Mouse (Mus musculus) small intestine, adult 2 months (tissue): Measurements from ENCODE around the gene Uvrag.

Experiments used
- CTCF ChIP-seq: fragments of 200-500 bp; IDR thresholded peaks from 2 replicates; pipeline ENCODE4 v1.5.1; 2012; ENCODE audit warnings: low read depth, mild to moderate bottlenecking, control low read depth, inconsistent platforms, low read length, moderate library complexity, mixed read lengths; ENCODE audit not compliant: insufficient replicate concordance, insufficient read length; ENCODE audit errors: extremely low read depth
- POLR2A ChIP-seq: fragments of 200-500 bp; IDR thresholded peaks from 2 replicates; pipeline ENCODE4 v1.6.1; 2012; ENCODE audit warnings: low read depth, mild to moderate bottlenecking, control low read depth, inconsistent platforms, low read length, moderate library complexity

DNA sequence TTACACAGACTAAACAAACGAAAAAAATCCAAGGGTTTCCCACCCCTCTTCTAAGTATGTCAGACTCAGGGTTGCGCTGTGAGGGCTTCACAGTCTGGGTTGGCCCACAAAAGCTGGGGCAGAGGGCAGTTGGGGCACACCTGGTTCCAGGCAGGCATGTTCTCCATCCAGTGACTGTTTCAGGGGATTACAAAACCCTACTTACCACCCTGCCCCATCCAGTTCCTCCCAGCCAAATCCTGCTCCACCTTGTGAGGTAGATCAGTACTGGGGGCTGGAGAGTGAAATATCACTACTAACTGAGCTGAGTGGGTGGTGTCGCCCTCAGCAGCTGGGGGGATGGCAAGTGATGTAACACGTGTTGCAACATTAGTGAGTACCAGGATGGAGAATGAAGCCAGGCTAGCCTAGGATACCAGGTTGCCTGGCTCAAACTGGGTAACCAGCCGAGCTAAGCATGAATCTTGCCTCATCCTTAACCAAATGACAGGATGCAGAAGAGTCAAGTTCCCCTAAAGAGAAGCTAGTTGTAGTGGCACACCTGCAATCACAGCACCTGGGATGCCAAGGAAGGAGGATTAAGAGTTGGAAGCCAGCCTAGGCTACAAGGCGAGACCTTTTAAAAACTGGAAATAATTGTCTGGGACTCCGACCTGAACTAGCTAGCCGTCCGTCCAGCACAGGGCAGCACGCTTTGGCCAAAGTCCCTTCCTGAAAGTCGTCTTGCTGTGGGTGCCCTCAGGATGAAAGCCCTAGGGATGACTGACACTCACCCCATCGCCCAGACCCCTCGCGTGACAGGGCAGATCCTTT lies 40.9 kb upstream of the Uvrag start:
- TF ChIP-seq CTCF (no peak), POLR2A (no peak; the same call in 1 of the 2 replicates)
